Mouse (Mus musculus): ENCODE data around the gene Grb10.

DNA sequence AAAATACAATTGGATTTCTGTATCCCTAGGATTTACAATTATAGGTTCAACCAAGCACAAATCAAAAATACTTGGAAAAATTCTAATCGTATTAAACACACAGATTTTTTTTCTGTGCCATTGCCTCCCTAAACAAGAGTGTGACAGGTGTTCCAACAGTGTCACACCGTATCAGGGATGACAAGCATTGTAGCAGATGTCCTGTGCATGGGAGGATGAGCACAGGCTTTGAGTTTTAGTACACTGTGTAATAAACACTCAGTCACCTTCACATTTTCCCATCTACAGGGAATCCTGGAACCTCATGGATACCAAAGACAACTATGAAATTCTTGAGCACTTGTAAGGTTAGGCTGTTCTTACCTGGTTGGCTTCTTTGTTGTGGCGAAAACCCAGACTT is 51.2 kb downstream of the Grb10 start:
- TF ChIP-seq CTCF (IDR thresholded peaks at IDR 0.05; ENCODE audit: borderline replicate concordance, insufficient read depth, low read length) (no peak), POLR2A (IDR thresholded peaks at IDR 0.05; ENCODE audit: low read depth, low read length) (no peak)
